Mouse (Mus musculus): ENCODE results near the gene Gtsf1l. TPM values are rescaled to one million over a fixed set of nuclear protein-coding genes. Genes with fewer than 3 reads are reported as not detected.

Gene Gtsf1l
- polyA plus RNA-seq, 1 experiment from 2014 or later: not detected

DNA sequence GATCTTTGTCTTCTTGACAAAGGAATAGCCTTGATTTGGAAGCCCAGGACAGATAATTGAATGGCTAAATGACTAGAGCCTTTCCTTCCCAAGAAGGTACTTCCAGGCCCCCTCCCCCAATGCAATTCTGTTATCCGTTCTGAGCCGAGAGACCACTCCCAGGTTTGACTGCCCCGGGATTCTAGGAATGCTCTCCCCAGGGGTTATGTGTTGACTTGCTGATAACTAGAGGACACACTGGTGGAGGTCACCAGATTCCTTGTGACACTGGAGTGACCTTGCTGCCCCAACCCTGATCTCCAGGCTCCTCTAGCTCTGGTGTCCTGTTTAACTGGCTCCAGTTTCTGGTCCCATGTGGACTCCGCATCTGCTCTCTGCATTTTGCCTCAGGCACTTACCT lies 35.6 kb downstream of the Gtsf1l start:
- ATAC-seq (replicated peaks; ENCODE audit: insufficient number of reproducible peaks, low FRiP score, low TSS enrichment): no peak
- H3K9me3 ChIP-seq (replicated peaks; ENCODE audit: control insufficient read depth, low read length): no peaks in the 10 kb centered on the region
- no peaks in the 10 kb centered on the region for H3K27me3 ChIP-seq (ENCODE audit: control insufficient read depth, insufficient read depth, low read length)
- H3K9ac ChIP-seq (ENCODE audit: low read depth, low read length): no peak overlapping the region
- whole genome bisulfite sequencing (ENCODE audit: insufficient replicate concordance): 11% methylated on average over 4 of the region's 4 CpGs
- no peak overlapping the region for H3K27ac ChIP-seq (ENCODE audit: low read depth, low read length)
- H3K4me3 ChIP-seq (ENCODE audit: low read depth, low read length): no peak overlapping the region
- H3K4me1 ChIP-seq (ENCODE audit: control insufficient read depth, insufficient read depth, low read length): peaks cover 27% of the 10 kb centered on the region
- H3K36me3 ChIP-seq (ENCODE audit: control insufficient read depth, insufficient read depth, low read length): no peaks in the 10 kb centered on the region; the same call in 1 of the 2 replicates
- H3K4me2 ChIP-seq: no peak overlapping the region

DNA sequence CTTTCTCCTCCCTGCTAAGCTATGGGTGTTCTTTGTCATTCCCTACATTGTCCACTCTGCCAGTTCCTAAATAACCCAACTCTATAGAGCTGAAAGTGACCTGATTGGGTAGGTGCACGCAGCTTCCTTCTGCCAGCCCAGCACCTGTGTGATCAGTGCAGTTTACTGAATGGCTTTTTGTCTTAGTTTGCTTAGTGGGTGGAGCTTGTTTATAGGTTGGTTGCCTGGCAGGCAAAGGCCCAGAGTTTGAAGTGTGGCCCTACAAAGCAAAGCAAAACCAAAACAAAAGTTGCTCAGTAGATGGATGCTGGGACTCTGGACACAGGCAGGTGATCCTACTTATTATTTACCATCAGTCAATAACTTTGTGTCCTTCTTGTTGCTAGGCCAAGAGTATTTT lies 36.0 kb downstream of the Gtsf1l start:
- Histone ChIP-seq H3K27me3 (ENCODE audit: control insufficient read depth, insufficient read depth, low read length) (no peaks in the 10 kb centered on the region), H3K36me3 (ENCODE audit: control insufficient read depth, insufficient read depth, low read length) (no peaks in the 10 kb centered on the region; the same call in 1 of the 2 replicates), H3K9me3 (replicated peaks; ENCODE audit: control insufficient read depth, low read length) (no peaks in the 10 kb centered on the region), H3K27ac (ENCODE audit: low read depth, low read length) (no peak overlapping the region), H3K4me3 (ENCODE audit: low read depth, low read length) (no peak overlapping the region), H3K9ac (ENCODE audit: low read depth, low read length) (no peak overlapping the region), H3K4me2 (no peak overlapping the region), H3K4me1 (ENCODE audit: control insufficient read depth, insufficient read depth, low read length) (peaks cover 26% of the 10 kb centered on the region)
- 82% methylated on average over 1 of the region's 1 CpGs for WGBS (ENCODE audit: insufficient replicate concordance)
- no peak for ATAC-seq (replicated peaks; ENCODE audit: insufficient number of reproducible peaks, low FRiP score, low TSS enrichment)

DNA sequence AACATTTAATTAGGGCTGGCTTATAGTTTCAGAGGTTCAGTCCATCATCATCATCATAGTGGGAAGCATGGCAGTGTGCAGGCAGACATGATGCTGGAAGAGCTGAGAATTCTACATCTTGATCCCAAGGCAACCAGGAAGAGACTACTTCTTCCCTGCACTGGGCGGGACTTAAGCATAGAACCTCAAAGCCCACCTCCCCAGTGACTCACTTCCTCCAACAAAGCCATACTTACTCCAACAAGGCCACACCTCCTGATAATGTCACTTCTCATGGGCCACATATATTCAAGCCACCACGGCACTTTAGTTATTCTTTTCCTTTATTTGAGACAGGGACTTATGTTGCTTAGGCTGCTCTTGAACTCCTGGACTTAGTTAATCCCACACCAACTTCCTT lies 38.5 kb downstream of the Gtsf1l start:
- peaks cover 9% of the 10 kb centered on the region for H3K4me1 ChIP-seq (ENCODE audit: control insufficient read depth, insufficient read depth, low read length)

DNA sequence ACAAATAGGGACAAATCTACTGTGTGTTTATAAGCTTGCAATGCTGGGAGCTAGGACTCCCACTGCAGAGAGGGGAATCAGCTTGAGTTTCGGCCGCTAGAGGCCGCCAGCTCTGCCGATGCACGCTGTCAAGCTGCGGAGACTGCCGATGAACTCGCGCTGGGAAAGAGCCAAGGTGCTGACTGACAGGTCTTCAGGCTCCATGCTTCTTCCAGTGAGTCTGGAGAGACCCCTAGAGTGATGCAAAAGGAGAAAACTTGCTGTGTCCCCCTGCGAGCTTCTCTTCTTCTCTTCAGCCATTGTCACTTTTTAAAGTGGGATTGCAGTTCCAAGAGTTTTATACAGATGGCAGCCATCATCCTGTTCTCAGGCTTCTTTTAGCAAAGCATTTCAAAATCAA lies 39.5 kb downstream of the Gtsf1l start:
- 0 out of 2 replicates have a peak, but pooled peaks have one; percentile 46 for ATAC-seq (replicated peaks; ENCODE audit: insufficient number of reproducible peaks, low FRiP score, low TSS enrichment)
- peak overlapping the region; percentile 8; the same call in 1 of the 2 replicates for H3K4me3 ChIP-seq (ENCODE audit: low read depth, low read length)

More for the DNA sequence above, 38.5 kb downstream of the Gtsf1l start:
- 82% methylated on average over 2 of the region's 2 CpGs for WGBS (ENCODE audit: insufficient replicate concordance)
- Histone ChIP-seq H3K4me3 (ENCODE audit: low read depth, low read length) (no peak overlapping the region), H3K27ac (ENCODE audit: low read depth, low read length) (no peak overlapping the region), H3K36me3 (ENCODE audit: control insufficient read depth, insufficient read depth, low read length) (peaks cover 8% of the 10 kb centered on the region; the same call in 1 of the 2 replicates), H3K9me3 (replicated peaks; ENCODE audit: control insufficient read depth, low read length) (no peaks in the 10 kb centered on the region), H3K9ac (ENCODE audit: low read depth, low read length) (no peak overlapping the region), H3K4me2 (no peak overlapping the region), H3K27me3 (ENCODE audit: control insufficient read depth, insufficient read depth, low read length) (no peaks in the 10 kb centered on the region)
- ATAC-seq (replicated peaks; ENCODE audit: insufficient number of reproducible peaks, low FRiP score, low TSS enrichment): no peak

DNA sequence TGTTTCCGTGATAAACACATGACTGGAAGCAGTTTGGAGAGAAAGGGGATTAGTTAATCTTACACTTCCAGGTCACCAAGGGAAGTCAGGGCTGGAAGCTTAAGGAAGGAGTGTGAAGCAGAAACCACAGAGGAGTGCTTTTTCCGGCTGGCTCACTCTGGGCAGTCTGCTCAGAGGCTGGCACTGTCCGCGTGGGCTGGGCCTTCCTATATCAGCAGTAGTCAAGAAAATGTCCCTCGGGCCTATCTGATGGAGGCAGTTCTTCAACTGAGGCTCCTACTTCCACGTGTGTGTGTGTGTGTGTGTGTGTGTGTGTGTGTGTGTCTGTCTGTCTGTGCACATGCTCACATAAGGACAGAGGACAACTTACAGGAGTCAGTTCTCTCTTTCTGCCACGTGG lies 47.7 kb downstream of the Gtsf1l start:
- peaks cover 4% of the 10 kb centered on the region; the same call in 1 of the 2 replicates for H3K4me1 ChIP-seq (ENCODE audit: control insufficient read depth, insufficient read depth, low read length)
- H3K4me2 ChIP-seq: no peak overlapping the region
- 80% methylated on average over 7 of the region's 7 CpGs for WGBS (ENCODE audit: insufficient replicate concordance)
- H3K9ac ChIP-seq (ENCODE audit: low read depth, low read length): no peak overlapping the region
- H3K4me3 ChIP-seq (ENCODE audit: low read depth, low read length): no peak overlapping the region
- ATAC-seq (replicated peaks; ENCODE audit: insufficient number of reproducible peaks, low FRiP score, low TSS enrichment): no peak
- no peak overlapping the region for H3K27ac ChIP-seq (ENCODE audit: low read depth, low read length)
- H3K9me3 ChIP-seq (replicated peaks; ENCODE audit: control insufficient read depth, low read length): no peaks in the 10 kb centered on the region
- H3K27me3 ChIP-seq (ENCODE audit: control insufficient read depth, insufficient read depth, low read length): no peaks in the 10 kb centered on the region
- peaks cover 35% of the 10 kb centered on the region for H3K36me3 ChIP-seq (ENCODE audit: control insufficient read depth, insufficient read depth, low read length)

More for the DNA sequence above, 39.5 kb downstream of the Gtsf1l start:
- Histone ChIP-seq H3K9ac (ENCODE audit: low read depth, low read length) (0 out of 2 replicates have a peak overlapping the region, but pooled peaks have one; percentile 28), H3K27ac (ENCODE audit: low read depth, low read length) (no peak overlapping the region), H3K9me3 (replicated peaks; ENCODE audit: control insufficient read depth, low read length) (no peaks in the 10 kb centered on the region), H3K36me3 (ENCODE audit: control insufficient read depth, insufficient read depth, low read length) (peaks cover 11% of the 10 kb centered on the region; the same call in 1 of the 2 replicates), H3K4me2 (peak overlapping the region; percentile 56), H3K27me3 (ENCODE audit: control insufficient read depth, insufficient read depth, low read length) (no peaks in the 10 kb centered on the region), H3K4me1 (ENCODE audit: control insufficient read depth, insufficient read depth, low read length) (peaks cover 4% of the 10 kb centered on the region)
- 3% methylated on average over 10 of the region's 10 CpGs for WGBS (ENCODE audit: insufficient replicate concordance)

Small RNA genes within 50 kb of the gene (microRNA-seq; reads per million reads assigned to microRNA genes)
- gene Gm22174 (ENCODE audit: borderline number of aligned reads) (not detected), gene Mir7003 (ENCODE audit: borderline number of aligned reads) (0.34 reads per million)

Other genes starting within 250 kb of the Gtsf1l start
- gene Srsf6, start 156.3 kb downstream of the Gtsf1l start, polyA plus RNA-seq (2014; fragmentation: Nextera tagmentation; extraction: Ambion mirVana): 155 and 164 TPM in 2 replicates
- gene L3mbtl1, start 144.4 kb downstream of the Gtsf1l start, polyA plus RNA-seq (2014; fragmentation: Nextera tagmentation; extraction: Ambion mirVana): not detected in 2 replicates
- gene Sgk2, start 100.5 kb downstream of the Gtsf1l start, polyA plus RNA-seq (2014; fragmentation: Nextera tagmentation; extraction: Ambion mirVana): not detected in 2 replicates
- 39.8 and 44.1 TPM in 2 replicates for gene Ift52, start 70.5 kb downstream of the Gtsf1l start, polyA plus RNA-seq (2014; fragmentation: Nextera tagmentation; extraction: Ambion mirVana)
- gene Mybl2, start 33.2 kb downstream of the Gtsf1l start, polyA plus RNA-seq (2014; fragmentation: Nextera tagmentation; extraction: Ambion mirVana): 17.6 and 18.3 TPM in 2 replicates
- gene Tox2, start 115.3 kb upstream of the Gtsf1l start, polyA plus RNA-seq (2014; fragmentation: Nextera tagmentation; extraction: Ambion mirVana): 1.8 and 1.9 TPM in 2 replicates

Measured in heart, embryonic 11.5 days (tissue).